Comparison of ENCODE assay signal across 14 mouse cellular contexts in genomic region chr5:149354448-149355115, GRCm38 (mm10). TPM values are rescaled to one million over a fixed set of nuclear protein-coding genes. Genes with fewer than 3 reads are reported as not detected.
DNase-seq lines count a peak whose midpoint lies in the region; ATAC-seq lines count a peak whose summit lies in the region.
"Had no signal": no experiment of that assay in that cellular context is flagged by ENCODE, and none has a peak within 500 bp of the region (broad histone marks: within the 10 kb centered on the region; RNA-seq: fewer than 3 reads in every experiment).

No protein-coding gene starts in this region.

- H3K27me3 ChIP-seq in kidney, embryonic 16.5 days (ENCODE audit: insufficient read depth, low read length): no peaks in the 10 kb centered on the region
- no peaks in the 10 kb centered on the region for H3K27me3 ChIP-seq in intestine, embryonic 16.5 days (replicated peaks; ENCODE audit: control insufficient read depth, insufficient read depth, low read length)
- no peaks in the 10 kb centered on the region for H3K27me3 ChIP-seq in midbrain, embryonic 10.5 days (ENCODE audit: low read depth, poor library complexity, severe bottlenecking)
- H3K27me3 ChIP-seq: forebrain, embryonic 15.5 days; Patski had no signal

- H3K27ac ChIP-seq in kidney, embryonic 16.5 days (ENCODE audit: low read length): peak overlapping the region; percentile 59
- H3K27ac ChIP-seq in intestine, embryonic 16.5 days (ENCODE audit: low read length): peak overlapping the region; percentile 68
- H3K27ac ChIP-seq in midbrain, embryonic 10.5 days (replicated peaks): no peak overlapping the region

- no peak overlapping the region for H3K4me2 ChIP-seq in kidney, embryonic 16.5 days (replicated peaks; ENCODE audit: low read depth, low read length)
- H3K4me2 ChIP-seq in intestine, embryonic 16.5 days (ENCODE audit: low read depth, low read length): no peak overlapping the region
- H3K4me2 ChIP-seq: forebrain, embryonic 15.5 days; midbrain, embryonic 11.5 days had no signal

- peaks cover 25% of the 10 kb centered on the region for H3K4me1 ChIP-seq in kidney, embryonic 16.5 days (ENCODE audit: insufficient read depth, low read length)
- H3K4me1 ChIP-seq in intestine, embryonic 16.5 days (ENCODE audit: control insufficient read depth, insufficient read depth, low read length): peaks cover 29% of the 10 kb centered on the region
- peaks cover 12% of the 10 kb centered on the region for H3K4me1 ChIP-seq in midbrain, embryonic 10.5 days

- no peak overlapping the region for H3K4me3 ChIP-seq in kidney, embryonic 16.5 days (ENCODE audit: low read length)
- H3K4me3 ChIP-seq in intestine, embryonic 16.5 days (ENCODE audit: low read length): no peak overlapping the region
- no peak overlapping the region for H3K4me3 ChIP-seq in midbrain, embryonic 10.5 days
- H3K4me3 ChIP-seq: forebrain, embryonic 15.5 days had no signal

- H3K9ac ChIP-seq in kidney, embryonic 16.5 days (replicated peaks; ENCODE audit: low read length): no peak overlapping the region
- no peak overlapping the region for H3K9ac ChIP-seq in intestine, embryonic 16.5 days (ENCODE audit: low read depth, low read length)
- H3K9ac ChIP-seq: forebrain, embryonic 15.5 days had no signal

- 73% methylated on average over 4 of the region's 4 CpGs for WGBS in kidney, embryonic 16.5 days
- 58% methylated on average over 4 of the region's 4 CpGs for WGBS in intestine, embryonic 16.5 days
- WGBS in midbrain, embryonic 10.5 days: 81% methylated on average over 4 of the region's 4 CpGs

- no peaks in the 10 kb centered on the region for H3K36me3 ChIP-seq in kidney, embryonic 16.5 days (ENCODE audit: insufficient read depth, low read length)
- H3K36me3 ChIP-seq in intestine, embryonic 16.5 days (ENCODE audit: control insufficient read depth, insufficient read depth, low read length): no peaks in the 10 kb centered on the region
- H3K36me3 ChIP-seq in midbrain, embryonic 10.5 days: no peaks in the 10 kb centered on the region
- H3K36me3 ChIP-seq: forebrain, embryonic 15.5 days had no signal

- no peak for DNase-seq in kidney, adult 9 months
- DNase-seq in c-Kit-positive CD71-positive TER-119-negative erythroid progenitor cells, embryonic 14.5 days (ENCODE audit: low read depth): peak; percentile 48
- DNase-seq in midbrain, embryonic 10.5 days (ENCODE audit: low spot score): no peak
- no peak for DNase-seq in adrenal gland, postnatal 25 days
- DNase-seq in Muller cell, postnatal 12 days (ENCODE audit: inconsistent ontology term): no peak
- DNase-seq: adrenal gland, adult 8-10 months; spleen, adult 18-20 months; thymus, postnatal 36 days had no signal

- ATAC-seq in kidney, embryonic 16.5 days (ENCODE audit: low FRiP score, low TSS enrichment): 0 out of 2 replicates have a peak, but pooled peaks have one; percentile 66
- peak; percentile 92 for ATAC-seq in intestine, embryonic 16.5 days
- ATAC-seq in megakaryocyte, adult 5-6 weeks (ENCODE audit: poor library complexity, severe bottlenecking): peak; percentile 80
- ATAC-seq: forebrain, embryonic 15.5 days; Patski had no signal

- no peaks in the 10 kb centered on the region for H3K9me3 ChIP-seq in kidney, embryonic 16.5 days (ENCODE audit: low read length)
- no peaks in the 10 kb centered on the region; the same call in 1 of the 2 replicates for H3K9me3 ChIP-seq in intestine, embryonic 16.5 days (ENCODE audit: control insufficient read depth, low read length)
- peaks cover 2% of the 10 kb centered on the region; the same call in 1 of the 2 replicates for H3K9me3 ChIP-seq in midbrain, embryonic 10.5 days (replicated peaks)
- H3K9me3 ChIP-seq: forebrain, embryonic 15.5 days had no signal

RNA-seq across cellular contexts. Expression of gene Medag, which starts 57.0 kb away (rescaled TPM):
- polyA plus RNA-seq in kidney, embryonic 16.5 days (2015; fragmentation: Nextera tagmentation; extraction: Ambion mirVana): 0.22 and 0.49 TPM in 2 replicates
- polyA plus RNA-seq in intestine, embryonic 16.5 days (2015; fragmentation: Nextera tagmentation; extraction: Ambion mirVana): 1.8 and 2.0 TPM in 2 replicates
- total RNA-seq in megakaryocyte, adult 5-6 weeks (2015): not detected in 2 replicates
- total RNA-seq in megakaryocyte, adult 5-6 weeks (2017): not detected in 2 replicates
- polyA plus RNA-seq in midbrain, embryonic 10.5 days (2016; fragmentation: Nextera tagmentation; extraction: Ambion mirVana): 0.32 and 0.57 TPM in 2 replicates
- 1.5 and 1.9 TPM in 2 replicates for total RNA-seq in adrenal gland, postnatal 25 days (2021)
